Mouse (Mus musculus): ENCODE results near the gene Dner. TPM values are rescaled to one million over a fixed set of nuclear protein-coding genes. Genes with fewer than 3 reads are reported as not detected.

Dner gene
- polyA plus RNA-seq, 1 experiment from 2014 or later = 1.7 TPM

GRCm38 (mm10) chr1:84405551-84406290, 290.3 kb downstream of the Dner start:
- WGBS = 56% methylated on average over 5 of the region's 5 CpGs
- Histone ChIP-seq H3K4me3 (no peak overlapping the region), H3K36me3 (no peaks in the 10 kb centered on the region), H3K4me2 (no peak overlapping the region), H3K9ac (no peak overlapping the region), H3K27ac (no peak overlapping the region), H3K27me3 (no peaks in the 10 kb centered on the region), H3K4me1 (peaks cover 31% of the 10 kb centered on the region), H3K9me3 (no peaks in the 10 kb centered on the region)
- ATAC-seq (ENCODE audit: borderline replicate concordance, extremely low read depth, low FRiP score, low TSS enrichment) = no peak

GRCm38 (mm10) chr1:84404880-84405279, 291.1 kb downstream of the Dner start:
- H3K9me3 ChIP-seq = no peaks in the 10 kb centered on the region
- H3K4me2 ChIP-seq = no peak overlapping the region
- WGBS = 38% methylated on average over 12 of the region's 12 CpGs
- H3K27ac ChIP-seq = peak overlapping the region; percentile 47
- peak; percentile 59; the same call in 1 of the 2 replicates for ATAC-seq (ENCODE audit: borderline replicate concordance, extremely low read depth, low FRiP score, low TSS enrichment)
- H3K4me3 ChIP-seq = no peak overlapping the region
- peaks cover 31% of the 10 kb centered on the region for H3K4me1 ChIP-seq
- H3K36me3 ChIP-seq = no peaks in the 10 kb centered on the region
- no peak overlapping the region for H3K9ac ChIP-seq
- no peaks in the 10 kb centered on the region for H3K27me3 ChIP-seq

- H3K36me3 ChIP-seq = no peaks in the 10 kb centered on the region
- no peak overlapping the region for H3K4me3 ChIP-seq
- no peak overlapping the region for H3K9ac ChIP-seq
- no peaks in the 10 kb centered on the region for H3K27me3 ChIP-seq
- WGBS = 48% methylated on average over 1 of the region's 1 CpGs
- H3K27ac ChIP-seq = no peak overlapping the region; the same call in 1 of the 2 replicates
- ATAC-seq (ENCODE audit: borderline replicate concordance, extremely low read depth, low FRiP score, low TSS enrichment) = no peak
- peaks cover 30% of the 10 kb centered on the region for H3K4me1 ChIP-seq
- H3K9me3 ChIP-seq = no peaks in the 10 kb centered on the region
- no peak overlapping the region for H3K4me2 ChIP-seq
These were observed 293.9 kb downstream of the Dner start for GRCm38 (mm10) chr1:84402154-84402553.

- Histone ChIP-seq H3K27me3 (no peaks in the 10 kb centered on the region), H3K36me3 (no peaks in the 10 kb centered on the region), H3K4me1 (peaks cover 17% of the 10 kb centered on the region), H3K9ac (no peak overlapping the region), H3K9me3 (no peaks in the 10 kb centered on the region), H3K4me3 (no peak overlapping the region), H3K27ac (no peak overlapping the region), H3K4me2 (no peak overlapping the region)
- WGBS = 66% methylated on average over 3 of the region's 3 CpGs
- ATAC-seq (ENCODE audit: borderline replicate concordance, extremely low read depth, low FRiP score, low TSS enrichment) = no peak
These were observed 296.4 kb downstream of the Dner start for GRCm38 (mm10) chr1:84399671-84400070.

GRCm38 (mm10) chr1:84399118-84399517, 296.9 kb downstream of the Dner start:
- WGBS = 88% methylated on average over 4 of the region's 4 CpGs
- ATAC-seq (ENCODE audit: borderline replicate concordance, extremely low read depth, low FRiP score, low TSS enrichment) = no peak

GRCm38 (mm10) chr1:84396787-84397186, 299.2 kb downstream of the Dner start:
- peaks cover 4% of the 10 kb centered on the region; the same call in 1 of the 2 replicates for H3K4me1 ChIP-seq
- no peaks in the 10 kb centered on the region for H3K36me3 ChIP-seq
- H3K4me2 ChIP-seq = no peak overlapping the region
- WGBS = 64% methylated on average over 3 of the region's 3 CpGs
- H3K4me3 ChIP-seq = no peak overlapping the region
- H3K27me3 ChIP-seq = no peaks in the 10 kb centered on the region
- ATAC-seq (ENCODE audit: borderline replicate concordance, extremely low read depth, low FRiP score, low TSS enrichment) = no peak
- H3K27ac ChIP-seq = no peak overlapping the region
- H3K9ac ChIP-seq = no peak overlapping the region
- H3K9me3 ChIP-seq = no peaks in the 10 kb centered on the region

More at GRCm38 (mm10) chr1:84399118-84399517, 296.9 kb downstream of the Dner start:
- H3K9me3 ChIP-seq = no peaks in the 10 kb centered on the region
- H3K9ac ChIP-seq = no peak overlapping the region
- H3K36me3 ChIP-seq = no peaks in the 10 kb centered on the region
- no peak overlapping the region for H3K4me2 ChIP-seq
- H3K27ac ChIP-seq = no peak overlapping the region
- no peak overlapping the region for H3K4me3 ChIP-seq
- peaks cover 11% of the 10 kb centered on the region for H3K4me1 ChIP-seq
- H3K27me3 ChIP-seq = no peaks in the 10 kb centered on the region

- Histone ChIP-seq H3K9me3 (no peaks in the 10 kb centered on the region), H3K36me3 (no peaks in the 10 kb centered on the region), H3K4me3 (no peak overlapping the region), H3K9ac (no peak overlapping the region), H3K27ac (peak overlapping the region; percentile 49; the same call in 1 of the 2 replicates), H3K27me3 (no peaks in the 10 kb centered on the region), H3K4me1 (peaks cover 4% of the 10 kb centered on the region; the same call in 1 of the 2 replicates), H3K4me2 (no peak overlapping the region)
- ATAC-seq (ENCODE audit: borderline replicate concordance, extremely low read depth, low FRiP score, low TSS enrichment) = no peak; the same call in 1 of the 2 replicates
- WGBS = 56% methylated on average over 8 of the region's 8 CpGs
These were observed 300.1 kb downstream of the Dner start for GRCm38 (mm10) chr1:84395928-84396327.

GRCm38 (mm10) chr1:84390961-84391360, 305.1 kb downstream of the Dner start:
- H3K27ac ChIP-seq = no peak overlapping the region
- ATAC-seq (ENCODE audit: borderline replicate concordance, extremely low read depth, low FRiP score, low TSS enrichment) = no peak
- 82% methylated on average over 4 of the region's 4 CpGs for WGBS

GRCm38 (mm10) chr1:84387616-84388015, 308.4 kb downstream of the Dner start:
- Histone ChIP-seq H3K4me2 (no peak overlapping the region), H3K4me1 (no peaks in the 10 kb centered on the region), H3K9me3 (no peaks in the 10 kb centered on the region), H3K9ac (no peak overlapping the region), H3K27me3 (no peaks in the 10 kb centered on the region), H3K36me3 (no peaks in the 10 kb centered on the region), H3K4me3 (no peak overlapping the region), H3K27ac (peak overlapping the region; percentile 29)
- WGBS = 61% methylated on average over 4 of the region's 4 CpGs
- ATAC-seq (ENCODE audit: borderline replicate concordance, extremely low read depth, low FRiP score, low TSS enrichment) = peak; percentile 48; the same call in 1 of the 2 replicates

More at GRCm38 (mm10) chr1:84390961-84391360, 305.1 kb downstream of the Dner start:
- H3K9ac ChIP-seq = no peak overlapping the region
- no peaks in the 10 kb centered on the region for H3K27me3 ChIP-seq
- H3K4me2 ChIP-seq = no peak overlapping the region
- no peaks in the 10 kb centered on the region for H3K4me1 ChIP-seq
- no peak overlapping the region for H3K4me3 ChIP-seq
- no peaks in the 10 kb centered on the region for H3K9me3 ChIP-seq
- H3K36me3 ChIP-seq = no peaks in the 10 kb centered on the region

GRCm38 (mm10) chr1:84386481-84387146, 309.4 kb downstream of the Dner start:
- H3K4me1 ChIP-seq = no peaks in the 10 kb centered on the region
- 53% methylated on average over 8 of the region's 8 CpGs for WGBS
- no peaks in the 10 kb centered on the region for H3K27me3 ChIP-seq
- H3K4me3 ChIP-seq = no peak overlapping the region
- ATAC-seq (ENCODE audit: borderline replicate concordance, extremely low read depth, low FRiP score, low TSS enrichment) = no peak
- H3K9ac ChIP-seq = no peak overlapping the region
- no peak overlapping the region for H3K4me2 ChIP-seq
- no peaks in the 10 kb centered on the region for H3K36me3 ChIP-seq
- H3K27ac ChIP-seq = 0 out of 2 replicates have a peak overlapping the region, but pooled peaks have one; percentile 29
- no peaks in the 10 kb centered on the region for H3K9me3 ChIP-seq

GRCm38 (mm10) chr1:84382709-84383108, 313.3 kb downstream of the Dner start:
- no peak overlapping the region for H3K4me3 ChIP-seq
- 0 out of 2 replicates have a peak overlapping the region, but pooled peaks have one; percentile 7 for H3K27ac ChIP-seq
- H3K9me3 ChIP-seq = no peaks in the 10 kb centered on the region
- H3K36me3 ChIP-seq = no peaks in the 10 kb centered on the region
- no peak overlapping the region for H3K9ac ChIP-seq
- peak; percentile 72; the same call in 1 of the 2 replicates for ATAC-seq (ENCODE audit: borderline replicate concordance, extremely low read depth, low FRiP score, low TSS enrichment)
- no peak overlapping the region for H3K4me2 ChIP-seq
- H3K27me3 ChIP-seq = no peaks in the 10 kb centered on the region
- no peaks in the 10 kb centered on the region for H3K4me1 ChIP-seq
- whole genome bisulfite sequencing = 28% methylated on average over 1 of the region's 1 CpGs

GRCm38 (mm10) chr1:84382064-84382463, 314.0 kb downstream of the Dner start:
- WGBS = 91% methylated on average over 5 of the region's 5 CpGs
- H3K9ac ChIP-seq = no peak overlapping the region
- no peaks in the 10 kb centered on the region for H3K36me3 ChIP-seq
- no peaks in the 10 kb centered on the region for H3K27me3 ChIP-seq
- H3K27ac ChIP-seq = 0 out of 2 replicates have a peak overlapping the region, but pooled peaks have one; percentile 33
- no peak for ATAC-seq (ENCODE audit: borderline replicate concordance, extremely low read depth, low FRiP score, low TSS enrichment)
- H3K4me1 ChIP-seq = no peaks in the 10 kb centered on the region
- no peaks in the 10 kb centered on the region for H3K9me3 ChIP-seq
- H3K4me2 ChIP-seq = no peak overlapping the region
- no peak overlapping the region for H3K4me3 ChIP-seq

All from lung, embryonic 15.5 days (tissue).